Mouse (Mus musculus): ENCODE data around the gene Slc25a13. TPM values are rescaled to one million over a fixed set of nuclear protein-coding genes. Genes with fewer than 3 reads are reported as not detected.

Slc25a13 gene
- total and polyA plus RNA-seq, 3 experiments: not detected

DNA sequence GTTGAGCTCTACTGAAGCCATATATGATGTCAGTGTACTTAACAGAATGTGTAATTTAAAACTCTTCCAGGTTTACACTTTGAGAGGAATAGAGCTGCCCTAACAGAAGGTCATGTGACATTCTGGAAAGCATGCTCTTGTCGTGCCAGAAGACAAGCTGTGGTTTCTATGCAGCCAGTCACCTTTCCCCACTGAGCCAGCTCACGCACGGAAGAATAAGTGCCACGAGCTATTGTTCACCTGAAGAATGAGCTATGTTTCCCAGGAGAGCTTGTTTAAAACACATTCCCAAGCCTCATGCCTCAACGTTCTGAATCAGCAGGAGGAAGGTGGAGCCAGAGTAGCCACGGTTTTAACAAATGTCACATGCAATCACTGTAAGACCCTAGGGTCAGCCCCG lies 73.4 kb downstream of the Slc25a13 start:
- no peaks in the 10 kb centered on the region for H3K36me3 ChIP-seq (replicated peaks in 1 of 2; ENCODE audit: control insufficient read depth in 1 of 2, insufficient read depth in 1 of 2, low read length in 1 of 2)
- dilution Hi-C loops (cut with MboI; ENCODE audit: extremely low pct_ligation_motif_present, extremely low pct_unique_long_range_greater_than_20kb, low sequenced_read_pairs): no loop called here
- H3K27ac ChIP-seq (ENCODE audit: insufficient read depth, low read depth): no peak overlapping the region
- H3K9me3 ChIP-seq (replicated peaks; ENCODE audit: low read length): no peaks in the 10 kb centered on the region
- no peaks in the 10 kb centered on the region for H3K27me3 ChIP-seq (replicated peaks)
- H3K79me2 ChIP-seq (replicated peaks; ENCODE audit: control insufficient read depth, extremely low read depth, insufficient read depth, poor library complexity, severe bottlenecking): no peaks in the 10 kb centered on the region
- no peak overlapping the region for H3K4me3 ChIP-seq (replicated peaks in 1 of 3; ENCODE audit: low read depth in 2 of 3, low read length in 2 of 3, poor library complexity in 1 of 3)
- in situ Hi-C loops (cut with MboI; ENCODE audit: low pct_ligation_motif_present, low pct_unique_long_range_greater_than_20kb, low sequenced_read_pairs): no loop called here
- no peak overlapping the region for H3K4me2 ChIP-seq (ENCODE audit: insufficient read depth, low read depth, poor library complexity, severe bottlenecking)
- H3K4me1 ChIP-seq (ENCODE audit: control insufficient read depth in 1 of 2, insufficient read depth in 2 of 2): no peaks in the 10 kb centered on the region
- no peak for DNase-seq (ENCODE audit: extremely low read depth)
- no peak for TF ChIP-seq EP300 (IDR thresholded peaks at IDR 0.05; ENCODE audit: low read length)
- no peak for TF ChIP-seq RAD21 (IDR thresholded peaks at IDR 0.05; ENCODE audit: low read depth, low read length)
- no peak for TF ChIP-seq ZNF384 (IDR thresholded peaks at IDR 0.05; ENCODE audit: low read depth, low read length)
- no peak for TF ChIP-seq RCOR1 (conservative IDR thresholded peaks at IDR 0.05; ENCODE audit: low read depth, low read length)
- TF ChIP-seq HCFC1 (IDR thresholded peaks at IDR 0.05; ENCODE audit: low read depth, low read length): no peak
- no peak for TF ChIP-seq PAX5 (IDR thresholded peaks at IDR 0.05; ENCODE audit: low read length)
- TF ChIP-seq NELFE (IDR thresholded peaks at IDR 0.05; ENCODE audit: low read depth, low read length): no peak
- TF ChIP-seq POLR2AphosphoS2 (IDR thresholded peaks at IDR 0.05; ENCODE audit: low read depth, low read length): no peak
- TF ChIP-seq ZKSCAN1 (IDR thresholded peaks at IDR 0.05; ENCODE audit: borderline replicate concordance, low read depth, low read length): no peak
- no peak for TF ChIP-seq MYC (IDR thresholded peaks at IDR 0.05; ENCODE audit: low read depth, low read length)
- no peak for TF ChIP-seq TBP (conservative IDR thresholded peaks at IDR 0.05; ENCODE audit: low read depth, low read length)
- no peak overlapping the region for H3K9ac ChIP-seq (ENCODE audit: insufficient read depth, low read depth)

DNA sequence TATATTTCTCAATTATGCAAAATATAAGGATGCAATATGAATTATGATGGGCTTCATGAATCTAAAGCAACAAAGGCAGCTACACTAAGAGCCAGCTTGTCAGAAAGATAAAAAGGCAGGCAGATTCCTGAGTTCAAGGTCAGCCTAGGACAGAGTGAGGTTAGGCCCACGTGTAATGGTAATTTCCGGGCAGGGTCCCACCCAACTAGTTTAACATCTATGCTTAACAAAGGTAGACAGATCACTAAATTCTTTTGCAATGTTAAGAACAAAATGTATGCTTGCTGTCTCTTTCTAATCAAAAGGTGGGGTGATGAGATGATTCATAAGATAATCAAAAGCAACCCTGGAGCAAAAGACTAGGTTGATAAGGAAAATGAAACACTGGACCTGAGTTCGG lies 76.6 kb downstream of the Slc25a13 start:
- H3K36me3 ChIP-seq (replicated peaks in 1 of 2; ENCODE audit: control insufficient read depth in 1 of 2, insufficient read depth in 1 of 2, low read length in 1 of 2): no peaks in the 10 kb centered on the region
- no peak for DNase-seq (ENCODE audit: extremely low read depth)
- H3K9ac ChIP-seq (ENCODE audit: insufficient read depth, low read depth): no peak overlapping the region
- no peak overlapping the region for H3K4me2 ChIP-seq (ENCODE audit: insufficient read depth, low read depth, poor library complexity, severe bottlenecking)
- in situ Hi-C loops (cut with MboI; ENCODE audit: low pct_ligation_motif_present, low pct_unique_long_range_greater_than_20kb, low sequenced_read_pairs): no loop called here
- dilution Hi-C loops (cut with MboI; ENCODE audit: extremely low pct_ligation_motif_present, extremely low pct_unique_long_range_greater_than_20kb, low sequenced_read_pairs): no loop called here
- H3K4me3 ChIP-seq (replicated peaks in 1 of 3; ENCODE audit: low read depth in 2 of 3, low read length in 2 of 3, poor library complexity in 1 of 3): no peak overlapping the region
- no peaks in the 10 kb centered on the region for H3K79me2 ChIP-seq (replicated peaks; ENCODE audit: control insufficient read depth, extremely low read depth, insufficient read depth, poor library complexity, severe bottlenecking)
- no peaks in the 10 kb centered on the region for H3K9me3 ChIP-seq (replicated peaks; ENCODE audit: low read length)
- no peaks in the 10 kb centered on the region for H3K4me1 ChIP-seq (ENCODE audit: control insufficient read depth in 1 of 2, insufficient read depth in 2 of 2)
- no peak for TF ChIP-seq IRF4 (IDR thresholded peaks at IDR 0.05; ENCODE audit: low read depth, low read length)
- no peaks in the 10 kb centered on the region for H3K27me3 ChIP-seq (replicated peaks)
- H3K27ac ChIP-seq (ENCODE audit: insufficient read depth, low read depth): no peak overlapping the region

DNA sequence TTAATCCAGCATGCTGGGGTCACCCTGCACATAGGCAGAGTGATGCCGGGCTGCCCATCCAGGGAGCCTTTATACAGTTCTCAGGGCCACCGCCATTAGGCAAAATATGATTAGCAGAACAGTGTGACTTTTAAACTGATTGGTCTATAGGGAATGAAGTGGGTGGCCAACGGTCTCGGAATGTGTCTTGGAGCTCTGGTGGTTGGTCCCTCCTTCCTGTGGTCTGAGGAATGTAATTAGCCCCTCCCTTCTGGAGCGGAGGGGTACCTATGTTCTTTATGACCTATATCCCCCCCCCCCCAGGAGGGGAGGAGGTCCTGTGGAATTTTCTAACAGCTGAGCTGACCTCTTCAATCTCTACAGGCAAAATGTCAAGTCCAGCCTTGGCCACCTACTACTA lies 77.9 kb downstream of the Slc25a13 start:
- no peak overlapping the region for H3K4me3 ChIP-seq (replicated peaks in 1 of 3; ENCODE audit: low read depth in 2 of 3, low read length in 2 of 3, poor library complexity in 1 of 3)
- no peak for TF ChIP-seq RAD21 (IDR thresholded peaks at IDR 0.05; ENCODE audit: low read depth, low read length)
- no peak overlapping the region for H3K27ac ChIP-seq (ENCODE audit: insufficient read depth, low read depth)
- dilution Hi-C loops (cut with MboI; ENCODE audit: extremely low pct_ligation_motif_present, extremely low pct_unique_long_range_greater_than_20kb, low sequenced_read_pairs) (no loop called here), in situ Hi-C loops (cut with MboI; ENCODE audit: low pct_ligation_motif_present, low pct_unique_long_range_greater_than_20kb, low sequenced_read_pairs) (no loop called here)
- no peak overlapping the region for H3K4me2 ChIP-seq (ENCODE audit: insufficient read depth, low read depth, poor library complexity, severe bottlenecking)
- no peak overlapping the region for H3K9ac ChIP-seq (ENCODE audit: insufficient read depth, low read depth)
- no peaks in the 10 kb centered on the region for H3K9me3 ChIP-seq (replicated peaks; ENCODE audit: low read length)
- H3K27me3 ChIP-seq (replicated peaks): no peaks in the 10 kb centered on the region
- peaks cover 0 to 3% of the 10 kb centered on the region in 2 experiments; a peak in 1 of 4 replicates for H3K4me1 ChIP-seq (ENCODE audit: control insufficient read depth in 1 of 2, insufficient read depth in 2 of 2)
- no peaks in the 10 kb centered on the region for H3K79me2 ChIP-seq (replicated peaks; ENCODE audit: control insufficient read depth, extremely low read depth, insufficient read depth, poor library complexity, severe bottlenecking)
- H3K36me3 ChIP-seq (replicated peaks in 1 of 2; ENCODE audit: control insufficient read depth in 1 of 2, insufficient read depth in 1 of 2, low read length in 1 of 2): no peaks in the 10 kb centered on the region
- no peak for DNase-seq (ENCODE audit: extremely low read depth)
